Mouse (Mus musculus) mesoderm, embryonic 11.5 days (tissue): ENCODE measurements at regions not wholly inside any gene's neighbourhood (a gene's known extent, or its start where the extent isn't known, plus 50 kb on each side); places are given as distances from the start of the nearest gene placed in this dataset.
"Not testable (repeated sequence)": the region's sequence is repeated elsewhere in the genome, so short reads cannot be mapped to it uniquely, and the experiment has no call there.

Experiments used
- DNase-seq: peaks from one replicate; pipeline ENCODE4 v3.0.0-alpha.2; 2012; ENCODE audit warnings: low read depth, low spot score

DNA sequence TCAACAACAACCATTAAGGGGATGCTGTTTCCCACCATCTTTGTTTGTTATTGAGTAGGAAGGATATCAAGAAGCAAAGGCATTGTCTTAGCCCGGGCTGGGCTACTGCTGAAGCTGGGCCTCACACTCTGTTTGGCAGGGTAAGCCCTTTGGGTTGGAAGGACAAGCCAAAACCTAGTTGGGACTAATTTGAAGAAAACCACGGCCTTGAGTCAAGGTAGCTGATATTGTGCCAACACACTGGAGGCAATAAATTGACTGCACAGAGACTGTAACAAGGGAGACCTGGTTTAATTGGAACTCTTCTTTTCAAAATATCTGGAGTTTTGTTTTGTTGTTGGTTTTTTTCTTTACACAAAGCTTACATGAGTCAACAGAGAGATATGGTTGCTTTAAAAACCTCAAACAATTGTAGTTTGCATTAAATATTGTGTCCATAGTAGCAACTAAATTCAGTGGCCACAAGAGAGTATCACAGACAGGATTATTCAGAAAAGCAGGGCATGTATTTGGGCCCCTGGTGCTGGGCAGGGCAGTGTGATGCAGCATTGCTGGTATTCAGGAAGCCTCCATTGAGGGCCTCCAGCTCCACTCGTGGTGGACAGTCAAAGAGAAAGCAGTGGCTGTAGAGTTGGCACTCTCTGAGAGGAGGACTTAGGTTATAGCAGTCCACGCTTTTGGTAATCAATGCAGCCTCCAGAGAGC, 105.5 kb upstream of the Ubl3 start:
- DNase-seq = no peak

DNA sequence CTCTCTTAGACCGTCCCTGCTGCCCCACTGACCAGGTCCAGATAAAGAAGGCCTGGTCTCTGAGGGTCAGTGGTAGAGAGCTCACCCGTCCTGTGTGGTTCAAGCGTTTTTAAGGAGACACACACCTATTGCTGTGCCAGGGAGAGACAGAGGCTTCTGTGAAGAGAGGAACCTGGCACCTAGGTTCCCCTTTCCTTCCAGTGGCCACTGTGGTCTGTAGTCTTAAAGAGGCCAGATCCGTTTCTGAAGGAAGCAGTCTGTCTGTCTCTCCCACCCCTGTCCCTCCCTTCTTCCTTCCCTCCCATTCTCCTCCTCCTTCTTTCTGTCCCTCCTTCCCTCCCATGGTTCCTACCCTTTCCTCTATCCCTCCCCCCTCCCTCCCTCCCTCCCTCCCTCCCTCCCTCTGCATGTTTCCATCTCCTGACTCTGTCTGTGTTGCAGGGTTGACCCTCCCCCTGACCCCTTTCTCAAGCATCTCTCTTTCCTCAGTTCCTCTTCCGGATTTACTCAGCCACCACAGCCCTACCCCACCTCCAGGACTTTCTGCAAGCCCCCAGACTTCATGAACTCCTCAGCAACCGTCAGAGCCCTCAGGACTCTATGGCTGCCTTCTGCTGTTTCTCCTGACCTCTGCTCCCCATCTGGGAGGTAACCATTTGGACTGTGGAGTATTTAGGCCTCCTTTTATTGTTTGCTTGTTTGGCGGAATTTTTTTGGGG, 100.1 kb upstream of the Ubl3 start:
- DNase-seq = no peak

GRCm38 (mm10) chr5:148651736-148652135, 99.1 kb upstream of the Ubl3 start:
- DNase-seq = no peak

- not testable (repeated sequence) for DNase-seq
These were observed 97.0 kb upstream of the Ubl3 start for GRCm38 (mm10) chr5:148649573-148649972.

DNA sequence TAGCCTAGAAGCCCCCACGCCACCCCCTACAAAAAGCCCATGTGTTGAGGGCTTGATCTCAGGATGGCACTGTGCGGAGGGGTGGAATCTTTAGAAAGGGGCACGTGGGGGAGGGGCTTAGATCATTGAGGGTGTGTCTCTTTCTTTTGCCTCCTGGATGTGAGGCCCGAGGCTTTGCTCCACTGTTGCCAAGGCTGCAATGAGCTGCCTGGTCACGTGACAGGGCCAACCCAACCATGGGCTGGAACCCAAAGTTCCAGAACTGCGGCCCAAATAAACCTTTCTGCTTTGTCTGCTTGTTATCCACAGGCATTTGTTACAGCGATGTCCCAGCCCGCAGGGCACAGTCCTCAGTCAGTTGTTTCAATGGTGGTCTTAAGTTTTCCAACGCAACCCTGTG, 96.5 kb upstream of the Ubl3 start:
- DNase-seq = no peak

DNA sequence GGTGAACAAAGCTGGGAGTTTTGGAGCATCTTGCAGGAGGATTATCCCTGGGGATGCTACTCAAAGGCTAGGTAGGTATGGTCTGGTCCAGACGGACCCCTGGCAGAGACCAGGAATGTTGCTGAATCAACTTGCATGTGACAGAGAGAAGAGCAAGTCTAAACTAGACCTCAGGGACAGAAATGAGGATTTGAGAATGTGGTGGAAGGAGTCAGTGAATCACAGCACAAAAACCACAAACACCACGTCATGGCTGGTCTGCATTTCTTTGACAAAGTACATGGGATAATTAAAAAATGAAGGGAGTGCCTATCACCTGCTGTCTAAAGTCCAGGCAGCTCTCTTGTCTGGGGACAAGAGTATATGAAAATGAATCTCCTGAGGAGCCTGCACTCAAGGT, 95.1 kb upstream of the Ubl3 start:
- DNase-seq = no peak

DNA sequence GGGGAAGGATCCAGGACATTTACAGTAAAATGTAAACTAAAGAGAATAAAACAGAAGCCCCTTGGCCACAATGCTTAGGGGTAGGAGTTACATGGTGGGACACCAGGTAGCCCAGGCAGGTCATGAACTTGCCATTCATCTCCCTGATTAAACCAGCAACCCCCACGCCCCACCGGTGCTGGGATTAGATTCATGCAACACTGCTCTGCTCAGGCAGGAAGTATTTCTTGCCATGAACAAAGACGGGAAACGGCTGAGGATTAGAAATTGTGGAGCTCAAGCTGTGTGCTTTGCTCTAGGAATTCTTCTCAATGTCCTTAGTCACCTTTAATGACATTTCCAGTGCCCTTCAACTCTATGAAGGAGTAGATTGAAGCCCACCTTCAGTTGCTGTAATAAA, 93.2 kb upstream of the Ubl3 start:
- no peak for DNase-seq

GRCm38 (mm10) chr5:148645191-148645681, 92.6 kb upstream of the Ubl3 start:
- no peak for DNase-seq

GRCm38 (mm10) chr5:148644345-148644744, 91.8 kb upstream of the Ubl3 start:
- no peak for DNase-seq

GRCm38 (mm10) chr5:148641652-148642395, 89.2 kb upstream of the Ubl3 start:
- DNase-seq = no peak

DNA sequence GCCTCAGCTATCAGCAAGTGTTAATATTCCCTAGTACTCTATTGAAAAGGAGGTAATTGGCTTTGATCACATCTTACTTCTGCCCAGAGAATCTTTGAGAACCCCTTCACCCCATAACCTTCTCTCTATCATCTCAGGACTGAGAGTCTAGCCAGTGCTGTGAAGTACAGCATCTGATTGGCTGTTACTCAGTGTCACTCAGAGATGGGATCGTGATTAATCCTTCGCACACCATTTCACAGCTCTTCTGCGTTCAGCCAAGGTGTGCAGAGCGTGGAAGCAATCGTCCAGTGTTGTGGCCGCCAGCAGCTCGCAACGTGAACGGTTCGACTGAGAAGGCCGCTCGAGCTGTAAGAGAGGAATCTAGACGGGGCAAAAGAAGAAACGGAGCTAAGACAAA, 87.9 kb upstream of the Ubl3 start:
- no peak for DNase-seq

DNA sequence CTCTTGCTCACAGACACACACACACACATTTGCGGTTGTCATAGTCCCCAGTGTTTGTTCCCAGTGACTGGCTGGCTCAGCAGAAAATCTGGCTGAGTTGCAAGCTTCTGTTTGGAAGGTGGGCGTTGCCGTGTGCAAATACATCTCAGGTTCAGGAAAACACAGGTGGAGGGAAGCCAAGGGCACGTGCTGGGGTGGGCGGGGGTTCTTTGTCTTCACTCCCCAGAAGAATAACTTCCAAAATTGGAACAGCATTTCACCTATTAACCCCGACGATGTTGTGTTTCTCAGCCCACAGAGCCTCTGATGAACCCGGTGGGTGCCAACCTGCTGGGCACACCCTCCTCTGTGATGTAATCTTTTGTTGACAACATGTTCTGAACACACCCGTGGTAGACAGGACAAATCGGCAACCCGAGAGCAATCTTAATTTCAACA, 82.3 kb upstream of the Ubl3 start:
- DNase-seq = no peak

DNA sequence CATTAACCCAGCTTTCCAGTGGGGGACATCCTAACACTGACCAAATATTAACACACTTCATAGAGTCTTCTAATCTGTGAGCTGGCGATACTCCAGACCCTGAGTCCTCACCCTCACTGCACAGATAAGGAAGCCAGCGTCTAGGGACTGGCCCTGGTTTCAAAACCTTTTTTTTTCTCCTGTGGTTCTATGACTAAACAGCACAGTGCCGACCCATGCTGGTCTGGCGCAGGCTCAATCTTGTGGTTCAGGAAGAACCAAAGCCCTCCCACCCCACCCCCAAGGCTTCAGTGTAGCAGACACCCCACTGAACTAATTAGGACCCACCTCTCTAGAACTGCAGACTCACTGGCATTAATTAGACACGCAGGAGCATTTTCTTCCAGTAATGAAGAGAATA, 81.4 kb upstream of the Ubl3 start:
- DNase-seq = no peak

DNA sequence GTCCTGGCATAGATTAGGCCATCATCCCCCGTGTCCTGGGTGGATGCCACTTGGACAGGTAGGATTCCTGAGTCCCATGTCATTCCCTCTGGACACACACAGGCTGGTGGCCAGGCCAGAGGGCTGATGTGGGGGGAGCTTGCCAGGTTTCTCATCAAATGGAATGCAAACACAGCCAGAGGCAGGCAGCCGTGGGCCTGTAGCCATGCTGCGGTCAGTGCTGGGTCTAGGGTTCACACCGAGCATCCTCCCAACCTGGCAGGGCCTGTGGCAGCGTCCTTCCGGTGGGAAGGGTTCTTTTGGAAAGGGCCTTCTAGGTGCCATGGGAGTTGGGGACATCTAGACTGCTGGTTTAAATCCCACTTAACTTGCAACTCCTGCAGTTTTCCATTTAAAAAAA, 80.7 kb upstream of the Ubl3 start:
- DNase-seq = no peak

DNA sequence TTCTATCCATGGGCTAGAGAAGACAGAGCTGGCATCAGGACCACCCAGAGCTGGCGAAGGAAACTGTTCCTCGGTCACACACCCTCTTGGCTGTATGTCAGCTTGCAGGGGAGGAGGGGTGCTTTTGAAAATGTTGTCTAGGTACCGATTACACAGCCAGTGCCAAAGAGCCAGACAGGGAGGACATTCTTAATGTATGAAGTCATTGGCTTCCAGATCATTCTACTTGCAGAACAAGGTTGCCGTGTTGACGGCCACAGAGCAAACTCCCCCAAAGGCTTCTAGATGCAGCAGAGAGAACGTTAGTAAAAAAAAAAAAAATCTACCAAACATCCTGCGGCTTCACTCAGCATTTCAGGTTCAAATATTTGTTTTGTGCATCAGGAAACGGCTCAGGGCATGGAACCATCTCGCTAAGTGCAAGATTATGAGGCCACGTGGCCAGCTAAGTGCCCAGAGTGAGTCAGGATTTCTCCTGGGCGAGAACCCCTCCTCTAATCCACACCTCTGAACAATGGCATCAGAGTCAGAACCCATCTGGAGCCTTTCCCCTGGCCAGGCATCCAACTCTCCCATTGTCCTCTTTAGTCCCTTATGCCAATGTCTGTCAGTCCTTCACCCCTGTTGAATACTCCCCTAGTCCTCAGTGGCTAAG, 80.1 kb upstream of the Ubl3 start:
- no peak for DNase-seq

DNA sequence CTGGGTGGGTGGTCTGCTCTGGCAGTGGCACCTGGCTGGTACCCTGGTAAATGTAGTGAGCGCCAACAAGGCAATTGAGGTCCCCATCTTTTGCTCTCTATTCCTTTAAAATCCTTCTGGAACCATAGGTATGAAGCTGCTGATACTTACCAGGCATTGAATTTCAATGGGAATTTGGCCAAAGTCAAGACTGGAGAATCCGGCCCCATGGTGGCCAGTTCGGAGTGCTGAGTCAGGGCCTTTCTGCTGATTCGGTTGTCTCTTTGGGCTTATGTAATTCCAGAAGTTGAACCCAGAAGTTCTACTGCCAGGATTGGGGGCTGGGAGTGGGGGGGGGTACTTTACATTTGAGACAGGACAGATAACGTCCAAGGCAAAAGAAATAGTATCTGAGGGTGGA, 79.0 kb upstream of the Ubl3 start:
- no peak for DNase-seq

GRCm38 (mm10) chr5:148626014-148626413, 73.4 kb upstream of the Ubl3 start:
- DNase-seq = no peak

DNA sequence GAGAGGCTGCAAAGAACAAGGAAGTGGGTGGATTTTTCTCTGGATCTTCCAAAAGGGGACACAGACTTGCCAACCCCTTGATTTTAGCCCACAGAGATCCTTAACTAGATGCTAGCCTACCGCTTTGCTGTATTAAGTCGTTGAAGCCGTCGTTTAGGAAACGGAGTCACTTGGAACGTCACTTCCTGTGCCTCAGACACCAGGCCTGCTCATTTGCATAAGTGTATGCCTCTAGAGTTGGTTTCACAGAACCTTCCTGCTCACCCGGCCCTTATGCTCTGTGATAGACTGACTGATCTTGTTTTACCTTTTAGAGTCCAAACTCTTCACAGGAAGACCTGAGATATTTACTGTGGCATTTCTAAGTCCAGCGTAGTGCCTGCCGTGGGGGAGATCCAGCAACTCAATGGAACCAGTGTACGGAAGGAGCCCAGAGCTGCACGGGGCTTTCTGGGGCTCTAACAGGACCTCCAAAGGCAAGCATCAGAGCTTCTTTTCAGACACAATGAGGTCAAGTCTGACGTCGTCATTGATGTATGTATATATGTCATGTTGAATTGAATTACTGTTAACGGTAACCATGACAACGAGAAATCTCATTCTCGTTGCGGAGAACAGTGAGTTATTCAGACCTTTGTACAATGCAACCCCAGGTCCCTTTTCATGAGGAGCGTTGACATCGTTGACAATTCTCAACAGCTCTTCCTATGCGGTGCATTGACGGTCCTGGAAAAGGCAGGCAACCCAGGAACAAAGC, 72.2 kb upstream of the Ubl3 start:
- DNase-seq = peak; percentile 76

DNA sequence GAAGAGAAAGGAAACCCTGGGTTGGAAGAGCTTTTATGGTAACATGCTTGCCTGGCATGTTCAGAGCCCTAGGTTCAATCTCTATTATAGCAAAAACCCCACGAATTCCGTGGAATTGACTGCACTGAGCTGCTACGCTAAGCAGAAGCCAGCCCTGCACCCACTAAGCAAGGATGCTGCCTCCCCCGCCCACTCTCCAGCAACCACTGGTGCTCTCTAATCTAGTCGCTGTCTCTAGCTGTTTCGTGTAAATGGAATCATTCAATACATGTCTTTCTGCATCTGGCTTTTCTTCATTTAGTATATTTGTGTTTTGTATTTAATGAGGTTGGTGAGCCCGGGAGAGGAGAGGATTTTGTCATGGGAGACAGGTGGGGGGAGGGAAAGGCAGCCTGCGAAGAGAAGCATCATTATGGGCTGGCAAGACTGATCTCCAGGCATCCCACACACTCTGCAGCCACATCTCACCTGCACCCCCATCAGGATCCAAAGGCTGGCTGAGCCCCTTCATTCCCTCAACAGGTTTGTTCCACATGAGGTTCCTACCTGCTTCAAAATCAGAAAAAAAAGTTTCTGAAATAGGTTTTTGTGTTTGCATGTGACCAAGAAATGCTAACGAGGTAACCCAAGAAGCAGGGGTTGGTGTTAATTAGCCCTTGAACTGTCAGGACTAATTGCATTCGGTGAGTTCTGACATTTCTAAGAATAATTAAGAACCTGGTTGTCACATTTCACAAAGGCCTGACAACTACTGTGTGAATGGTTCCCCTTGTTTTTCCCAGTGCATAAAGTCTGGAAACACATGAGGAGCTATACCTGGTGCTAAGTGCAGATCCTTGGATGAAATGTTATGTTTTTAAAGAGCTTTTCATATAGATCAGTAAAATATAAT, 68.6 kb upstream of the Ubl3 start:
- DNase-seq = no peak

DNA sequence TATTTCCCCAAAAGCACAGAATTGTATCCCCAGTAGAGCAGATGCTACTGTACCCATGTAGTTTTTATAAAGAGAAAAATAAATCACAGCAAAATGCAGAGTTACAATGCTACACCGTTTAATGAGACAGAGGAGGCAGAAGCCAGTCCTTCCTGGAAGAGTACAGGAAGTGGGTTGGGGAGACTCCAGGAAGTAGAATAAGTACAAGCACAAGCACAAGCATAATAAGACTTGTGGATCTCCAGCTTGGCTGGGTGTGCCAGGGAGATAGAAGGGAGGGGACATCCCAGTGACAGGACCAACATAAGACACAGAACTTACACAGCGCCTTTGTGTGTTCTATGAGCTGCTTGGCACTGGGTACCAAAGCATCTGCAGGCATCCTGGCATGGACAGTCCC, 67.3 kb upstream of the Ubl3 start:
- no peak for DNase-seq
